Mouse (Mus musculus) heart, postnatal 14 days (tissue): ENCODE measurements around the gene Ppp2r2d. TPM values are rescaled to one million over a fixed set of nuclear protein-coding genes. Genes with fewer than 3 reads are reported as not detected.

ENCODE experiments used
- DNase-seq, 2 experiments: peaks; one replicate each; pipeline ENCODE4 v3.0.0; 2021 to 2022
- intact Hi-C: fragments of 180-260 bp; cut with DNase I; formaldehyde crosslinking; loops from one replicate; pipeline ENCODE4 v1.15.1; 2025
- total RNA-seq, 2 experiments: library from RNA; stranded (reverse); gene quantifications; 2 replicates each; pipeline ENCODE4 v1.2.3; 2021

Ppp2r2d gene
- total RNA-seq, 2 experiments from 2014 or later = 44.8 to 46.9 TPM

GRCm38 (mm10) chr7:138853417-138854031, 7.6 kb downstream of the Ppp2r2d start:
- DNase-seq = no peak
- intact Hi-C loops = no loop called here

GRCm38 (mm10) chr7:138854201-138854600, 8.3 kb downstream of the Ppp2r2d start:
- intact Hi-C loops = no loop called here
- DNase-seq = no peak

- no peak for DNase-seq
- intact Hi-C loops = no loop called here
Observed at GRCm38 (mm10) chr7:138856670-138857069, 10.8 kb downstream of the Ppp2r2d start.

- DNase-seq = no peak
- intact Hi-C loops = no loop called here
Observed at GRCm38 (mm10) chr7:138863950-138864572, 18.2 kb downstream of the Ppp2r2d start.

- DNase-seq = no peak
- intact Hi-C loops = no loop called here
Observed at GRCm38 (mm10) chr7:138864776-138865175, 18.9 kb downstream of the Ppp2r2d start.

- DNase-seq = no peak
- intact Hi-C loops = no loop called here
Observed at GRCm38 (mm10) chr7:138867286-138867685, 21.4 kb downstream of the Ppp2r2d start.

GRCm38 (mm10) chr7:138868316-138868715, 22.4 kb downstream of the Ppp2r2d start:
- no peak for DNase-seq
- intact Hi-C loops = no loop called here

GRCm38 (mm10) chr7:138872956-138873355, 27.1 kb downstream of the Ppp2r2d start:
- intact Hi-C loops = no loop called here
- DNase-seq = no peak

GRCm38 (mm10) chr7:138875031-138875430, 29.2 kb downstream of the Ppp2r2d start:
- intact Hi-C loops = no loop called here
- no peak for DNase-seq

- intact Hi-C loops = no loop called here
Observed at GRCm38 (mm10) chr7:138883724-138884123, 37.8 kb downstream of the Ppp2r2d start.

GRCm38 (mm10) chr7:138885365-138886289, 39.7 kb downstream of the Ppp2r2d start:
- intact Hi-C loops = no loop called here
- no peak for DNase-seq

More at GRCm38 (mm10) chr7:138883724-138884123, 37.8 kb downstream of the Ppp2r2d start:
- no peak for DNase-seq

GRCm38 (mm10) chr7:138898122-138898521, 52.2 kb downstream of the Ppp2r2d start:
- intact Hi-C loops = no loop called here
- DNase-seq = no peak

- no peak for DNase-seq
- intact Hi-C loops = no loop called here
Observed at GRCm38 (mm10) chr7:138898743-138899142, 52.9 kb downstream of the Ppp2r2d start.

- intact Hi-C loops = no loop called here
- DNase-seq = no peak
Observed at GRCm38 (mm10) chr7:138903886-138904435, 58.1 kb downstream of the Ppp2r2d start.

- no peak for DNase-seq
- intact Hi-C loops = loop anchor here (5.0 kb wide), 1 partner anchor 59 kb away; the partner anchor contains the start of genes Mapk1ip1 and Ppp2r2d
Observed at GRCm38 (mm10) chr7:138906441-138906840, 60.6 kb downstream of the Ppp2r2d start.

GRCm38 (mm10) chr7:138907043-138907442, 61.2 kb downstream of the Ppp2r2d start:
- intact Hi-C loops = loop anchor here (5.0 kb wide), 1 partner anchor 60 kb away; the partner anchor contains the start of genes Mapk1ip1 and Ppp2r2d
- peak; percentile 38 to 50 for DNase-seq

GRCm38 (mm10) chr7:138907976-138908375, 62.1 kb downstream of the Ppp2r2d start:
- intact Hi-C loops = loop anchor here (5.0 kb wide), 1 partner anchor 61 kb away; the partner anchor contains the start of genes Mapk1ip1 and Ppp2r2d
- DNase-seq = no peak

GRCm38 (mm10) chr7:138908768-138909276, 62.9 kb downstream of the Ppp2r2d start:
- DNase-seq = no peak
- intact Hi-C loops = loop anchor here (5.0 kb wide), 1 partner anchor 62 kb away; the partner anchor contains the start of genes Mapk1ip1 and Ppp2r2d

- peak; percentile 90 to 94 for DNase-seq
- intact Hi-C loops = loop anchor here (5.0 kb wide), 1 partner anchor 62 kb away; the partner anchor contains the start of genes Mapk1ip1 and Ppp2r2d
Observed at GRCm38 (mm10) chr7:138909277-138910192, 63.7 kb downstream of the Ppp2r2d start, which contains the start of gene Bnip3. TSS of gene Bnip3 (minus strand) at chr7:138909519.
